19 mouse cellular contexts compared by ENCODE assay signal in the genomic region with DNA sequence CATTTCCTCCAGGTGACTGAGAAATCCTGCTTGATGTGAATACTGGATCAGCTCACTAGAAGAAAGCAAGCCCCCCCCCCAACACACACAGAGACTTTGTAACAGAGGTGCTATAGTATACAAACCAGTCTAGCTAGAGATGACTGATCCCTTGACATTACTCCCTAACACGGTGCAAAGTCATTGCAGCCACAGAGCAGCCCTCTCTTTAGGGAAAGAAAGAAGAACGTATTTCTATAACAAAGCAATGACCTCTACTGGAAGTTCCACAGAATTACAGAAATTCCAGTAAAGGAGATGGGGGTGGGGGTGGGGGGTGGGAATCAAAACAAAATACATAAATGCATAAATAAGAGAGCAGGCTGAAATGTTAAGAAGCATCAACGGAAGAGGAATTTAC.
DNase-seq lines count a peak whose midpoint lies in the region; ATAC-seq and TF ChIP-seq lines count a peak whose summit lies in the region.
"Had no signal": no experiment of that assay in that cellular context is flagged by ENCODE, and none has a peak within 500 bp of the region (broad histone marks: within the 10 kb centered on the region; RNA-seq: fewer than 3 reads in every experiment).

No protein-coding gene starts in this region.

- no peak overlapping the region for H3K4me2 ChIP-seq in forebrain, embryonic 16.5 days (ENCODE audit: low read length)
- H3K4me2 ChIP-seq: kidney, embryonic 15.5 days; limb, embryonic 15.5 days; stomach, embryonic 15.5 days had no signal

- H3K79me2 ChIP-seq in heart, adult 2 months (replicated peaks; ENCODE audit: control insufficient read depth, insufficient read depth, low read length) = no peaks in the 10 kb centered on the region

- no peak for TF ChIP-seq POLR2A in heart, adult 2 months (IDR thresholded peaks at IDR 0.05; ENCODE audit: insufficient read depth, low read depth, low read length)

- no peaks in the 10 kb centered on the region for H3K36me3 ChIP-seq in heart, adult 2 months (ENCODE audit: control insufficient read depth, insufficient read depth, low read length)
- H3K36me3 ChIP-seq in forebrain, embryonic 16.5 days (ENCODE audit: control insufficient read depth, insufficient read depth) = no peaks in the 10 kb centered on the region
- H3K36me3 ChIP-seq: kidney, embryonic 15.5 days; limb, embryonic 15.5 days; stomach, embryonic 15.5 days had no signal

- H3K27ac ChIP-seq in heart, adult 2 months = no peak overlapping the region
- no peak overlapping the region for H3K27ac ChIP-seq in left cerebral cortex, adult 2 months
- no peak overlapping the region for H3K27ac ChIP-seq in forebrain, embryonic 16.5 days (ENCODE audit: low read length)
- H3K27ac ChIP-seq: kidney, embryonic 15.5 days; limb, embryonic 15.5 days; stomach, embryonic 15.5 days had no signal

- H3K27me3 ChIP-seq in heart, adult 2 months (ENCODE audit: control insufficient read depth, insufficient read depth, low read length) = no peaks in the 10 kb centered on the region
- H3K27me3 ChIP-seq in forebrain, embryonic 16.5 days (replicated peaks; ENCODE audit: control insufficient read depth, insufficient read depth, low read length) = no peaks in the 10 kb centered on the region
- H3K27me3 ChIP-seq: kidney, embryonic 15.5 days; limb, embryonic 15.5 days; Patski; stomach, embryonic 15.5 days had no signal

- TF ChIP-seq CTCF in heart, adult 2 months (IDR thresholded peaks at IDR 0.05) = no peak
- TF ChIP-seq CTCF in left cerebral cortex, adult 2 months (IDR thresholded peaks at IDR 0.05) = peak; percentile 40

- H3K9me3 ChIP-seq in forebrain, embryonic 16.5 days (ENCODE audit: control insufficient read depth, low read length) = no peaks in the 10 kb centered on the region
- H3K9me3 ChIP-seq: kidney, embryonic 15.5 days; limb, embryonic 15.5 days; stomach, embryonic 15.5 days had no signal

- 33% methylated on average over 3 of the region's 3 CpGs for whole genome bisulfite sequencing in heart, adult 2 months
- WGBS in forebrain, embryonic 16.5 days = 30% methylated on average over 3 of the region's 3 CpGs

- peak; percentile 47; the same call in 1 of the 2 replicates for ATAC-seq in forebrain, embryonic 16.5 days
- ATAC-seq: intestine, embryonic 16.5 days; liver, postnatal 0 days; Patski had no signal

- DNase-seq in heart, adult 11 months = peak; percentile 33
- DNase-seq in heart, adult 2 months = no peak
- no peak for DNase-seq in left cerebral cortex, adult 2 months (ENCODE audit: extremely low spot score in 1 of 2, low spot score in 2 of 2)
- DNase-seq in left cerebral cortex, adult 11 months (ENCODE audit: low spot score) = no peak
- peak; percentile 24 for DNase-seq in brain, adult 2 months (ENCODE audit: low read depth, low spot score)
- DNase-seq in yolk sac, embryonic 10.5 days (ENCODE audit: low spot score) = no peak
- DNase-seq in cerebellum, postnatal 36 days = no peak
- DNase-seq: adrenal gland, postnatal 25 days; cerebellum, adult 8-10 months; layer of hippocampus, adult 9-11 months; liver, postnatal 0 days; lung, postnatal 36 days; right cerebral cortex, postnatal 14 days had no signal

- H3K4me1 ChIP-seq in heart, adult 2 months (ENCODE audit: control insufficient read depth, insufficient read depth, low read length) = no peaks in the 10 kb centered on the region
- H3K4me1 ChIP-seq in forebrain, embryonic 16.5 days (replicated peaks; ENCODE audit: control insufficient read depth, insufficient read depth, low read length) = no peaks in the 10 kb centered on the region
- H3K4me1 ChIP-seq: kidney, embryonic 15.5 days; limb, embryonic 15.5 days; stomach, embryonic 15.5 days had no signal

- no peak for TF ChIP-seq EP300 in heart, adult 2 months (IDR thresholded peaks at IDR 0.05; ENCODE audit: insufficient read depth, low read depth, low read length)

- no peak overlapping the region for H3K9ac ChIP-seq in heart, adult 2 months (ENCODE audit: low read depth, low read length)
- no peak overlapping the region for H3K9ac ChIP-seq in forebrain, embryonic 16.5 days (replicated peaks; ENCODE audit: low read depth, low read length)
- H3K9ac ChIP-seq: kidney, embryonic 15.5 days; limb, embryonic 15.5 days; liver, postnatal 0 days; stomach, embryonic 15.5 days had no signal

- intact Hi-C loops in heart, adult 2 months (cut with DNase I) = no loop called here
- intact Hi-C loops in left cerebral cortex, adult 2 months (cut with DNase I) = loop anchor here (1.0 to 10.0 kb wide), 3 partner anchors 684 to 1016 kb away; no protein-coding TSS in a partner anchor

- H3K4me3 ChIP-seq in heart, adult 2 months = no peak overlapping the region
- no peak overlapping the region for H3K4me3 ChIP-seq in left cerebral cortex, adult 2 months
- H3K4me3 ChIP-seq in forebrain, embryonic 16.5 days (replicated peaks; ENCODE audit: low read length) = no peak overlapping the region
- H3K4me3 ChIP-seq: kidney, embryonic 15.5 days; limb, embryonic 15.5 days; stomach, embryonic 15.5 days had no signal

Comparison
In these comparisons a context has a peak if more than half of its experiments do, and no peak if none do; other contexts are left out.
1. DNase-seq: peak in heart, adult 11 months (single experiment) and brain, adult 2 months (single experiment); none in heart, adult 2 months (0 of 2), left cerebral cortex, adult 2 months (0 of 2), left cerebral cortex, adult 11 months (single experiment), yolk sac, embryonic 10.5 days (single experiment) and cerebellum, postnatal 36 days (0 of 2).